Mouse (Mus musculus): Measurements from ENCODE around the gene Alad. TPM values are rescaled to one million over a fixed set of nuclear protein-coding genes. Genes with fewer than 3 reads are reported as not detected.

Gene Alad
- polyA plus RNA-seq, 1 experiment from 2014 or later = 111 TPM

DNA sequence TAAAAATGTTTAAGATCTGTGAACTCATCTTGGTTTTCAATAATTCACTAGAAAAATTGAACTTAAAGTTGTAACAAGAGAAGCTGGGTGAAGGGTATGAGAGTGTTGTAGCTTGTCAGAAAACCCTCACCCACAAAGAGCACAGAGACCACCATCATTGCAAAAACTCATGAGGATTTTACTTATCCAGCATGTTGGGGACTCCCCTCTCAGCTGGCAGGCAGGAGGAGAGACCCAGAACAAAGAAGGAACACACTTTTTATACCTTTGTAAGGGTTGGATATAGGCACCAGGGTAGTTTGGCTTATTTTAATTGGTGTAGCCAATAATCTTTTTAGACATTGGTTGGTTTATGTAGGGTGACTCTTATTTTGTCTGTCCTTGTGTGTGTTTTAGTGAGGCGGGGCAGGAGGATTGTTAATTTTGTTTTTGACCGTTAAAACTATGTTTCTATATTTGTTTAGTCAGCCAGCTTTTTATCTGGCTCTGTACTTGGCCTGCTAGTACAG, 1.2 kb upstream of the Alad start:
- Histone ChIP-seq H3K27ac (ENCODE audit: low read length) (no peak overlapping the region), H3K4me1 (ENCODE audit: insufficient read depth, low read depth, low read length) (peaks cover 20% of the 10 kb centered on the region), H3K36me3 (ENCODE audit: insufficient read depth, low read length) (no peaks in the 10 kb centered on the region), H3K4me3 (ENCODE audit: low read depth, low read length) (no peak overlapping the region), H3K27me3 (replicated peaks; ENCODE audit: insufficient read depth, low read length) (no peaks in the 10 kb centered on the region), H3K9ac (replicated peaks; ENCODE audit: low read depth) (no peak overlapping the region), H3K4me2 (replicated peaks; ENCODE audit: low read depth, low read length) (no peak overlapping the region), H3K9me3 (ENCODE audit: low read length) (no peaks in the 10 kb centered on the region)
- TF ChIP-seq CTCF (IDR thresholded peaks at IDR 0.05) = no peak
- TF ChIP-seq EP300 (IDR thresholded peaks at IDR 0.05) = no peak
- DNase-seq (ENCODE audit: low spot score) = no peak
- 69% methylated on average over 2 of the region's 2 CpGs for WGBS
- ATAC-seq = no peak

DNA sequence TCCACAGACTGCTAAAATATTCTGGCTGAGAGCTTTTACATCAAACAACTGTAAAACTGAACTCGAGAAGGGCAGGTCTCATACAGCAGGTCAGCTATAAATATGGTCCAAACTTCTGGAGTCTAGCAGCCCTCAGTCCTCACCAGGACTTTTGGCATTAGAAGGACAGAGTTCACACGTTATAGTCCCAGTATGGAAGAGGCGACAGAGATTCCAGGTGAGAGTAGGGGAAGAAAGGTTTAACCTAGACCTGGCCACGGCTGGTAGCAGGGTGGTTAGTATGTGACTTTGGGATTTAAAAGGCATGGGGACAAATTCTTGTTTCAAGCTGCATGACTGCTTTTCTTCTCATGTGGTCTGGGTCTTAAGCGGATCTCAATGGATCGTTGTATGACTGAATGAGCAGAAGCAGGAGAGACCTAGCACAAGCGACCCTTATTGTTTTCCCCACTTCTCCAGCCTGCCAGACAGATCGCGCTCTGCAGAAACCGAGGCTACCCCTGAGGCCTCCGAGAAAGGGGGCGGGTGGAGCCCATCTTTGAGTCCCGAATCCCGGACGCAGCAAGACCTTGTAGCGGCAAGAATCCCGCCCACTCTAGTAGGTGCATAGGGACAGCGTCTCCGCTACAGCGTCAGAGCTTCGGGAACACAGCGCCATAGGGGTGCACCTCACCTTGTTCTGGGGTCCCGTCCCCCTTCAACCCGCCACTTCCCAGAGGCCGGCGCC, 433 bp downstream of the Alad start:
- Histone ChIP-seq H3K36me3 (ENCODE audit: insufficient read depth, low read length) (no peaks in the 10 kb centered on the region), H3K9me3 (ENCODE audit: low read length) (no peaks in the 10 kb centered on the region), H3K27ac (ENCODE audit: low read length) (peak overlapping the region; percentile 89), H3K27me3 (replicated peaks; ENCODE audit: insufficient read depth, low read length) (no peaks in the 10 kb centered on the region), H3K4me1 (ENCODE audit: insufficient read depth, low read depth, low read length) (peaks cover 24% of the 10 kb centered on the region), H3K4me2 (replicated peaks; ENCODE audit: low read depth, low read length) (peak overlapping the region; percentile 66), H3K9ac (replicated peaks; ENCODE audit: low read depth) (peak overlapping the region; percentile 62), H3K4me3 (ENCODE audit: low read depth, low read length) (peak overlapping the region; percentile 78)
- DNase-seq (ENCODE audit: low spot score) = no peak
- ATAC-seq = peak; percentile 34
- TF ChIP-seq CTCF (IDR thresholded peaks at IDR 0.05) = no peak
- 2% methylated on average over 23 of the region's 26 CpGs for WGBS

DNA sequence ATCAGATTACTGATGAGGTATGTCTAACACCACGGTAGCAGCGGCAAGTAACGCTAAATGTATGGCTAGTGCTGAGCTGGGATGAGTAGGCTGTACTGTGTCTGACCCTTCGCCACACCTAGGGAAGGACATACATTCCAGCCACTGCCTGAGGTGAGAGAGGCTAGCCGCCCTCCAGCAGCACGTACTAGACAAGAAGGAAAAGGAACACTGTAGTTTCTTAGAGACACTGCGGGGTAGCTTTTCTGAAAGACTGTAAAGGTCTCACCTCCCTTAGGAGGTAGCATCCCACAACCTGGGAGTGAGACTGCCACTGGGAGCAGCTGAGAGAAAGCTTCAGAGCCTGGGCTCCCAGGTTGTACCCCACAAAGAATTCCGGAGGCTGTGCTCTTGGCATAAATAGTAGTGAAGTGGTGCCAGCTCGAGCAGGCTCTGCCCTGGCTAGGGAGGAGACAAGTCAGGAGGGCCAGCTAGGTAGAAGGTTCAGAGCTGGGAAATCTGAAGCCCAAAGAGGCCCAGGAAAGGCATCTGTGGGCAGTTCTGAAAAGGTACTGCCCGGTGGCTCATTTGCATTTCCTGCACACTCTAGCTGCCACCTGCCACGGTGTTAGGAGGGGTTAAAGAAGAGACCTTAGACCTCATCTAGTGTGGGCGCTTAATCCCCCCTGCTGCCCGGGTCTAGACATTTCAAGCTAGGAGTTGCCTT, 1.1 kb downstream of the Alad start:
- DNase-seq (ENCODE audit: low spot score) (peak; percentile 61), ATAC-seq (peak; percentile 40)
- Histone ChIP-seq H3K4me2 (replicated peaks; ENCODE audit: low read depth, low read length) (peak overlapping the region; percentile 66), H3K27ac (ENCODE audit: low read length) (peak overlapping the region; percentile 89), H3K9me3 (ENCODE audit: low read length) (no peaks in the 10 kb centered on the region), H3K36me3 (ENCODE audit: insufficient read depth, low read length) (0 out of 2 replicates have a peak, but pooled peaks cover 2% of the 10 kb centered on the region), H3K27me3 (replicated peaks; ENCODE audit: insufficient read depth, low read length) (no peaks in the 10 kb centered on the region), H3K9ac (replicated peaks; ENCODE audit: low read depth) (peak overlapping the region; percentile 62; the same call in 1 of the 2 replicates), H3K4me1 (ENCODE audit: insufficient read depth, low read depth, low read length) (peaks cover 22% of the 10 kb centered on the region), H3K4me3 (ENCODE audit: low read depth, low read length) (peak overlapping the region; percentile 78)
- TF ChIP-seq EP300 (IDR thresholded peaks at IDR 0.05) (no peak), CTCF (IDR thresholded peaks at IDR 0.05) (no peak)
- WGBS = 29% methylated on average over 13 of the region's 13 CpGs

DNA sequence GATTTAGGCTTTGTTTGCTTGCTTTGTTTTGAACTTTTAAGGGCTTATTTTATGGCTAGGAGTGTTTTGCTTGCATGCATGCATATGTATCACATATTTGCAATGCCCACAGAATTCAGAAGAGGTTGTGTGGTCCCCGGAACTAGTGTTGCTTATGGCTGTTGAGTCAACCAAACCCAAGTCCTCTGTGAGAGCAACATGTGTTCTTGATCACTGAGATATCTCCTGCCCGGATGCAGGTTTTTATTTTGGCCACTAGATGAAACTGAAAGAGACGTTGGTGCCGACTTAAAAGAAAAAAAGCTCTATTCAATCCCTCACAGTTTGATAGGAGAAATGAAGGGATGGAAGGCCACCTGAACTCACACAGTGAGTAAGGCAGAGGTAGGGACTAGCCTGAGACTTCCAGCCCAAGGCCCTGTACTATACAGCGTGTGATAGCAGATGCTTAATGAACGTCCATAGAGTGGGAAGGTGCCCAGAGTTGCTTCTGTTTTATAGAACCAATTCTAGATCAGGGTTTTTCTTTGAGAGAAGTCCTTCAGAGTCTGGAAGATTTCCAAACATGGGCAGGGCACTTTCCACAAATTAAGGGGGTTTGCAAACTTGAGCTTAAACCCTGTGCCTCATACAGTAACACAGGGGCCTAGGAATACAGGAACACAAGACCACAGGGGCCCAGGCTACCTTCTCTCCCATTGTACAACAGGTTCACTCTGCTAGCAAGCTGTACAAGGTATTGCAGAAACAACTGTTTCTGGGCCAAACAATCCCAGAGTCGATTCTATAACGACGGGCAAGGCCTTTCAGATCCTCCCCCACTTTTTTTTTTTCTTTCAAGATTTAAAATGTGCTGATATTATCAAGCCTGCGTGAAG, 1.9 kb downstream of the Alad start:
- Histone ChIP-seq H3K4me1 (ENCODE audit: insufficient read depth, low read depth, low read length) (peaks cover 22% of the 10 kb centered on the region), H3K36me3 (ENCODE audit: insufficient read depth, low read length) (peaks cover 10% of the 10 kb centered on the region; the same call in 1 of the 2 replicates), H3K27ac (ENCODE audit: low read length) (peak overlapping the region; percentile 89), H3K4me3 (ENCODE audit: low read depth, low read length) (0 out of 2 replicates have a peak overlapping the region, but pooled peaks have one; percentile 78), H3K4me2 (replicated peaks; ENCODE audit: low read depth, low read length) (peak overlapping the region; percentile 66), H3K9ac (replicated peaks; ENCODE audit: low read depth) (no peak overlapping the region; the same call in 1 of the 2 replicates), H3K9me3 (ENCODE audit: low read length) (no peaks in the 10 kb centered on the region), H3K27me3 (replicated peaks; ENCODE audit: insufficient read depth, low read length) (no peaks in the 10 kb centered on the region)
- no peak for DNase-seq (ENCODE audit: low spot score)
- no peak for TF ChIP-seq CTCF (IDR thresholded peaks at IDR 0.05)
- TF ChIP-seq EP300 (IDR thresholded peaks at IDR 0.05) = no peak
- WGBS = 47% methylated on average over 10 of the region's 10 CpGs
- no peak for ATAC-seq

DNA sequence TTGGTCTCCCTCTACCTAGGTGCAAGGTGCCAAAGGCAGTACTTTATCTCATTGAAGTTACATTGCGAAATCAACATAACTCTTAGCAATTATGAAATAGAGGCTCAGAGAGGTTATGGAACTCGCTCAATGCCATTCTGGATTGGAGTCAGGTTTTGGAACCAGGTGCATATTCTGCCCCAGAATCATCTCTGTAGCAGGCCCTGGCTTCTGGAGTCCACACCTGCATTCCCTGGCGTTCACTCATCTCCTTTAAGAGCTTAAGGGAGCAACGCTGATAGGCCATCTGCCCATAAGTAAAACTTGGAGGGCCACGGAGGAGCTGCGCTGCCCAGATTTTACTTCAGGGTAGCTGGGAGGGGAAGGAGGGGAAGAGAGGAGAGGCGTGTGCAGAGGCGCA, 2.7 kb downstream of the Alad start:
- peak overlapping the region; percentile 27; the same call in 1 of the 2 replicates for H3K4me2 ChIP-seq (replicated peaks; ENCODE audit: low read depth, low read length)
- TF ChIP-seq EP300 (IDR thresholded peaks at IDR 0.05) (peak; percentile 65; the same call in 1 of the 2 replicates), CTCF (IDR thresholded peaks at IDR 0.05) (no peak)
- peak overlapping the region; percentile 89 for H3K27ac ChIP-seq (ENCODE audit: low read length)
- peaks cover 22% of the 10 kb centered on the region for H3K4me1 ChIP-seq (ENCODE audit: insufficient read depth, low read depth, low read length)
- no peak overlapping the region for H3K9ac ChIP-seq (replicated peaks; ENCODE audit: low read depth)
- peak; percentile 83 for DNase-seq (ENCODE audit: low spot score)
- WGBS = 55% methylated on average over 8 of the region's 8 CpGs
- H3K36me3 ChIP-seq (ENCODE audit: insufficient read depth, low read length) = peaks cover 13% of the 10 kb centered on the region; the same call in 1 of the 2 replicates
- no peaks in the 10 kb centered on the region for H3K27me3 ChIP-seq (replicated peaks; ENCODE audit: insufficient read depth, low read length)
- no peak overlapping the region for H3K4me3 ChIP-seq (ENCODE audit: low read depth, low read length)
- H3K9me3 ChIP-seq (ENCODE audit: low read length) = no peaks in the 10 kb centered on the region
- ATAC-seq = peak; percentile 43

Measured in lung, postnatal 0 days (tissue).